Mouse (Mus musculus) thymus, postnatal 10 days (tissue): ENCODE data around the gene Ahcyl1.
"Not testable (repeated sequence)": the region's sequence is repeated elsewhere in the genome, so short reads cannot be mapped to it uniquely, and the experiment has no call there.

Experiments
- DNase-seq, 2 experiments: peaks; one replicate each; pipeline ENCODE4 v3.0.0; 2021; ENCODE audit warnings: low spot score in 2 of 2

The Ahcyl1 gene

GRCm38 (mm10) chr3:107655491-107655890, 40.9 kb downstream of the Ahcyl1 start:
- no peak for DNase-seq

DNA sequence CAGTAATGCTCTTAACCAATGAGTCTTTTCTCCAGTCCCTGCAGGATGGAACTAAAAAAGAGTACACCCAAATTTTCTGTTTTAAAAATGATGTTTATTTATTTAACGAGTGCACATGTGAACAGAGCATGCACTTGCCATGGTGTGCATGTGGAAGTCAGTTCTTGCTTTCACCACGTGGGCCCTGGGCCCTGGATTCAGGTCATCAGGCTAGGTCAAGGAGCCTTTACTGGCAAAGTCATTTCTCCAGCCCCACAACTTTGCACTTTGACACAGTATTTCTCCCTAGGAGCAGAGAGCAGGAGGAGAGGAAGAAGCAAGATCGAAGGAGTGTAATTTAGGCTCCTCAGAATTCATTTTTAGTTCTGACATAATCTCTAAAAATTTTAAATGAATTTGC, 41.5 kb downstream of the Ahcyl1 start:
- no peak for DNase-seq

DNA sequence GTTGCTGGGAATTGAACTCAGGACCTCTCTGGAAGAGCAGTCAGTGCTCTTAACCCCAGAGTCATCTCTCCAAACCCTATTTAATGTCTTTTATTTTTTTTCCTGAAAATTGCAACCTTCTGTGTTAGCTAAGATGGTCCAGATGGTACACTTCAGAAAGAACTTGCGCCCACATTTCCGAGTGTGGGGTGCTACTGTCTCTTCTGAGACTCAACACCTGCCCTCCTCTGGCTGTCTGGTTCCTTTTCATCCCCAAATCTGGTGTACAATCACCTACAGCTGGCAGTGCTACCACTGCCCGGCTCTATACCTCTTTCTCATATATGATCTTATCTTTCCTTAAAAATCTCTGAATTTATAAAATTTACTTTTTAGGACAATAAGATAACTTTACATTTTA, 43.4 kb downstream of the Ahcyl1 start:
- no peak for DNase-seq

DNA sequence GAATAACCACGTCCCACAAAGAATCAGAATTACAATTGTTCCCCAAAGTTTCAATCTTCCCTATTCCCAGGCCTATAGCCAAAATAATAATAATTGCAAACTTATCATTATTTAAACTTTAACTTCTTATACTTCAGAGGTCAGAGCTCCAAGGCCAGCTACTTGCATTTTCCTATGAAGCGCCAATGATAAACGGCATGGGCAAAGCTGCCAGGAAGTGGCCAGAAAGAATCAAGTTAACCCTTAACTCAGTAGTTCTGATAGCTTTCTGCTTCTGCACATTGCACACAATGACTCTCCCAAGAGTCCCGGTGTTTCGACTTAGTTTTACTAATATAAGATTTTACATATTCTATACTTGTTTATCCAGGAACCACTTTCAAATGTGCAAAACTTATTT, 46.1 kb downstream of the Ahcyl1 start:
- DNase-seq: not testable (repeated sequence)

DNA sequence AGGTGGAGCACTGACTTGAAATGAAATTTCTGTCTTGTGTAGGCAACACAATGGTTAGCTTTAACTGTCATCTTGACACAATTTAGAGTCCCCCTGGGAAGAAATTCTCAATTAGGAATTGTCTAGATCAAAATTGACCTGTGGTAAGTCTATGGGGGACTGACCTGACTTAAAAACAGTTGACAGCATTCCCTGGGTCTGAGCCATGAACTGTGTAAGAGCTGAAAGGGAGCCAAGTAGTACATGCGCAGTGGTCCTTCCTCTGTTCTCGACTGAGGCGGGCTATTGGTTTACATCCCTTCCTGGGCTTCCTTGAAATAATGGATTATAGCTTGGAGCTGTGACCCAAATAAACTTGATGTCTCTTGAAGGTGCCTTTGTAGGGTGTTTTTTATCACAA, 49.4 kb downstream of the Ahcyl1 start:
- DNase-seq: no peak

DNA sequence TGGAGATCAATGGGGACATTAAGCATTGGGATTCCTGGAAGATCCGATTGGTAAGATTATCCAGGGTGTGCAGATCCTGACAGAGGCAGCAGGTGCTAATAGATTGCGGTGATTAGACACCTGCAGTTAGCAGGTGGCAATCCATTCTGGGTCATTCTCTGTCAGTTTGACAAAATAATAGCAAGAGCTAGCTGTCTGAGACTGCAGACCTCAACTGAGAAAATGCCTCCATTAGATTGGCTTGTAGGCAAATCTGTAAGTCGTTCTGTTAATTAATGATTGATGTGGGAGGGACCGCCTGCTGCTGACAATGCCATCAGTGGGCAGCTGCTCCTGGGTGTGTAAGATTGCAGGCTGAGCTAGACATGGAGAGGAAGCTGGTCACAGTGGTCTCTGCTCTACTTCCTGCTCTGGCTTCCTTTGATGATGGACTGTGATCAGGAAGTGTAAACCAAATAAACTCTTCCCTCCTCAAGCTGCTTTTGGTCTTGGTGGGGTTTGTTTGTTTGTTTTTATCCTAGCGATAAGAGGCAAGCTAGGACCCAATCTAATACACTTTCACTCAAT, 58.7 kb downstream of the Ahcyl1 start:
- DNase-seq: no peak

GRCm38 (mm10) chr3:107636236-107636635, 60.1 kb downstream of the Ahcyl1 start:
- DNase-seq: no peak

DNA sequence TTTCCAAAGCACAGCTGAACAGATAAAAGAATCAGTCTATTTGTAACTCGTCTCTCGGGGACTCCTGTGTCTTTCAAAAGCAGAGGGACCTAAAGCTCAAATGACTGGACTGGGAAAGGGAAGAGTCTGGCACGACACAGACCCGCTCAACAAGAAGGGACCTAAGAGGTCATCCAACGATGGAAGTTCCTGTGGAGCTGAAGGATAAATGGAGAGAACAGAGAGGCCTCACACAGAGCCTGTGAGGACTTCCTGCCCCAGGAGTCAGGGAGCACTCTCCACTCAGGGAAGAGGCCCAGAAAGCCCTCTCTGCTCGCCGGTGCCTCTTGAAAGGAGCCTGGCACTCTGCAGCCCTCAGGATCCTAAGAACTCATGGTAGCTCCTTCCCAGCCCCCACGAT, 60.5 kb downstream of the Ahcyl1 start:
- DNase-seq: no peak

DNA sequence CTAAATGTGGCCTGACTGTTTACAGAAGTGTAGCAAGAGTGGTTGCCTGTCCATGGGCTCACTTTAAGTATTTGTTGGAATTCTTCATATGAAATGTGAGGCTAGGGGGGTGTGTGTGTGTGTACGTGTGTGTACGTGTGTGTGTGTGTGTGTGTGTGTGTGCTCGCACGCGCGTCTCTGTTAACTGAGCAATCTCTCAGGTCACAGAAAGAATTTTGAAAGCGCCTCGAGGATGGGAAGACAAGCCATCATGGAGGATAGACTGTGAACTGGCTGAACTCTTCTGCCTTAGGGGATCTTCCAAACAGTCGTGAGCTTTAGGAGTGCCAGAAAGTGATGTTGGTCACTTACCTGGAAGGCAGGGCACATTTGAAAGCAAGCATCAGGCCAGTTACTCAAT, 62.5 kb downstream of the Ahcyl1 start:
- no peak for DNase-seq

- DNase-seq: no peak
Observed at GRCm38 (mm10) chr3:107632786-107633185, 63.6 kb downstream of the Ahcyl1 start.

DNA sequence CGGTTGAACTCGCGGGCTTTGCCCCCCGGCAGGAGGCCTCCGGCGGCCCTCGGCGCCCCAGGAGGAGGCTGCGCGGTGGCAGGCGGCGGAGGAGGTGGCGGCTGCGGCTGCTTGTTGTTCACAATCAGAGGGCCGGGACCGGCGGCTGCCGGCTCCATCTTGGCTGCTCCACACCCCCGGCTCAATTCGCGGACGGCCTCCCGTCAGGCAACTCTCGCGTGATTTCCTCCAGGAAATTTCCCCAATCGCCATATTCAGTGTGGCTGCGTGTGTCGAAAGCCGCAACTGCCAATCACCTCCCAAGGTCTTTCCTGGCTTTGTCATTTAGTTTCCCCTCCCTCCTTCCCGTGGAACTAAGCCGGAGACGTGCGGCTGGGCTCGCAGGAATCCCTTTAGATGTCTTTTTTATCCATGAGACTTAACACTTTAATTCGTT, 64.8 kb downstream of the Ahcyl1 start, which contains the start of gene Strip1:
Gene Strip1, minus strand, starts transcription at position 172 of the 436 bp plus-strand sequence.
- DNase-seq: peak; percentile 85 to 90

GRCm38 (mm10) chr3:107630682-107631522, 65.5 kb downstream of the Ahcyl1 start, which contains the start of gene Gm10961:
TSS of gene Gm10961 (plus strand) at chr3:107631322.
- no peak for DNase-seq

- no peak for DNase-seq
Observed at GRCm38 (mm10) chr3:107629411-107629810, 66.9 kb downstream of the Ahcyl1 start.

- DNase-seq: no peak
Observed at GRCm38 (mm10) chr3:107628551-107628950, 67.8 kb downstream of the Ahcyl1 start.

- DNase-seq: no peak
Observed at GRCm38 (mm10) chr3:107627641-107628040, 68.7 kb downstream of the Ahcyl1 start.

- DNase-seq: no peak
Observed at GRCm38 (mm10) chr3:107626751-107627150, 69.6 kb downstream of the Ahcyl1 start.

DNA sequence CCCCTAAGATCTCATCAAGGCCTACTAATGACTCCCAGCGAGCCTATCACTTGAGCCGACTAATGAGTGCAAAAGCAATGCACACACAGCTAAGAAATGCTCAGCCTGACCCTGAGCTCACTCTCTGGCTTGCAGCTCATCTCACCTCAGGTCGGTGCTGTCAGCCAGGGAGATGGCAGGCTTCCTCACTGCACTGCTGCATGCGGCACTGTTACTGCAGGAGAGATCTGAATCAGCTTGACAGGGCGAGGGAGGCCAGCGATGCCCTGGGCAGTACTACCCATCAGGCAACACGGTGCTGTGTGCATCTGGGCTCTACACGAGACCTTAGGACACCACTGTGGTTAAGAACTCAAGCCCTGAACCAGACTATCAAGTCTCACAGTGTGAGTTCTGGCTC, 70.8 kb downstream of the Ahcyl1 start:
- no peak for DNase-seq

GRCm38 (mm10) chr3:107624424-107624823, 71.9 kb downstream of the Ahcyl1 start:
- no peak for DNase-seq

GRCm38 (mm10) chr3:107622537-107622936, 73.8 kb downstream of the Ahcyl1 start:
- DNase-seq: no peak

DNA sequence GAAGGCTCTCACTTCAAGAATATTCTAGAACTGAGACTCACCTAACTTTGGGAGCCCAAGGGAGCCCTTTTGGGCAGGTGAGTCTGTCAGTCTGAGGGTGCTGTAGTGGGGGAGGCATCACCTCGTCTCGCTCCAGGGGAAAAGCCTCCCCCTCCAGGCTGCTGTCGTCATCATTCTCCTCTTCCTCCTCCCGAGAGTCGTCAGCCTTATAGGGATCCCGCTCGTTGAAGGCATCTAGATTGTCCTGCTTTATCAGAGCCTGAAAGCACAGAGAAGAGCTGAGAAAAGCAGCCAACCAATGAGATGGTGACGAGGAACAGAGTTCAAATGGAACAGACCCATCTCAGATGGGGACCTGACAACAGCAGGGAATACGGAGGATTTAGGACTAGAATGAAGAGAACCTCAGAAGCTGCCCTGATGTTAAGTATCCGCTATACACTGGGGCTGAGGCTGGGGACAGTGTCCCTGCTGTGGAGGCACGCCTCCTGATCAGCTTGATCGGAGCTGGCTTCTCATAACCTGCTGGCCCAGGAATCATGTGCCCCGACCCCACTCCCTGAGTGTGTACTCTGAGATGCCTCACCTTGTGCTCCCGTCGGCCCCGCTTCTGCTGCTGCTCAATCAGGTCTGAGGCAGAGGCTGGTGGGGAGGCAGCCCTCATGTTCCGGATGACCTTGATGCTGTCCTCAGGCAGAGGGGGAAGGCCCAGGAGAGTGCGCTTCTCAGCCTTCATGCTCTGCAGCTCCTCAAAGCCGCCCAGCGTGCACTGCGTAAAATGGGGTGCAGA, 74.9 kb downstream of the Ahcyl1 start:
- no peak for DNase-seq

GRCm38 (mm10) chr3:107619911-107620310, 76.4 kb downstream of the Ahcyl1 start:
- DNase-seq: no peak

DNA sequence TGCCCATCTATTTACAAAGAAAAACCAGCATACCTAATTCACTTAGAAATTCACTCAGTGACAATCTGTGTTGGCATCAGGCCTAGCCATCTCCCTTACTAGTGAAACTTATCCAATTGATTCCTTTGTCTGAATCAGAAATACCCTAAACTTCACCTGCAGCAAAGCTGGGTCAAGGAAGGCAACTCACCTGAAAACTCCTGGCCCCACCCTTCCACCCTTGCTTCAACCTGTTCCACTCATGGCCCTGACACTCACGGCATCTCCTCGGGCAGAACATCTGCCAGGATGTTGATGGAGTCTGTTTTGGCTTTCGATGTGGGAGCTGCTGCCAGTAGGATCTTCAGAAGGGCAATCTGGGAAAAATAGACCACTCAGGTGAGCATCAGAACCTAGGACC, 78.6 kb downstream of the Ahcyl1 start:
- DNase-seq: no peak
